Mouse (Mus musculus) heart, embryonic 11.5 days (tissue): ENCODE data around the gene Ticrr. TPM values are rescaled to one million over a fixed set of nuclear protein-coding genes. Genes with fewer than 3 reads are reported as not detected.

Source experiments
- ATAC-seq: fragments of 200-750 bp; cut with Nextera tagmentation; replicated peaks from 2 replicates; pipeline ENCODE4 v1.8.0; 2017; ENCODE audit warnings: moderate library complexity; ENCODE audit not compliant: insufficient number of reproducible peaks, low FRiP score, low TSS enrichment
- H3K27ac ChIP-seq: fragments of 300-500 bp; sonication (generic); 2 replicates; pipeline ENCODE4 v1.5.1; 2014; ENCODE audit warnings: mild to moderate bottlenecking, low read depth, low read length
- H3K27me3 ChIP-seq: fragments of 300-500 bp; sonication (generic); 2 replicates; pipeline ENCODE4 v1.6.1; 2014; ENCODE audit warnings: mild to moderate bottlenecking, low read length, mixed read lengths; ENCODE audit not compliant: control insufficient read depth, insufficient read depth
- H3K36me3 ChIP-seq: fragments of 300-500 bp; sonication (generic); 2 replicates; pipeline ENCODE4 v1.6.1; 2014; ENCODE audit warnings: mild to moderate bottlenecking, low read length, moderate library complexity, mixed read lengths; ENCODE audit not compliant: control insufficient read depth, insufficient read depth
- H3K4me1 ChIP-seq: fragments of 300-500 bp; sonication (generic); 2 replicates; pipeline ENCODE4 v1.6.1; 2014; ENCODE audit warnings: low read length; ENCODE audit not compliant: control insufficient read depth, insufficient read depth
- H3K4me2 ChIP-seq: fragments of 300-500 bp; sonication (generic); 2 replicates; pipeline ENCODE4 v1.6.1; 2014; ENCODE audit warnings: mild to moderate bottlenecking, moderate library complexity
- H3K4me3 ChIP-seq: fragments of 300-500 bp; sonication (generic); 2 replicates; pipeline ENCODE4 v1.5.1; 2014; ENCODE audit warnings: low read depth, low read length
- H3K9ac ChIP-seq: fragments of 300-500 bp; sonication (generic); 2 replicates; pipeline ENCODE4 v1.6.1; 2014; ENCODE audit warnings: mild to moderate bottlenecking, low read depth, low read length, moderate library complexity
- H3K9me3 ChIP-seq: fragments of 300-500 bp; sonication (generic); replicated peaks from 2 replicates; pipeline ENCODE4 v1.6.1; 2016; ENCODE audit warnings: low read length; ENCODE audit not compliant: control insufficient read depth
- WGBS: fragments of 180-500 bp; shearing (Covaris S2); extraction: QIAGEN DNeasy Blood & Tissue Kit; methylation state at CpG from one replicate; pipeline ENCODE4 v1.1.7; 2014; ENCODE audit not compliant: insufficient replicate concordance; 5-methylcytosine and 5-hydroxymethylcytosine counted together
- polyA plus RNA-seq: library from polyadenylated mRNA; unstranded; fragments of >200 nt; fragmentation: Nextera tagmentation; extraction: Ambion mirVana; gene quantifications from 2 replicates; pipeline ENCODE4 v1.2.1, GENCODE M21; 2014

The Ticrr gene
- 7.1 and 9.8 TPM in 2 replicates for polyA plus RNA-seq

- Histone ChIP-seq H3K36me3 (0 out of 2 replicates have a peak, but pooled peaks cover 2% of the 10 kb centered on the region), H3K4me1 (peaks cover 16% of the 10 kb centered on the region), H3K4me2 (peak within 1 kb of the TSS; percentile 89), H3K4me3 (peak within 1 kb of the TSS; percentile 96), H3K9ac (peak within 1 kb of the TSS; percentile 78), H3K9me3 (no peaks in the 10 kb centered on the region), H3K27me3 (no peaks in the 10 kb centered on the region), H3K27ac (peak within 1 kb of the TSS; percentile 22)
- under 1% methylated on average over 39 of the region's 39 CpGs for WGBS
- ATAC-seq = peak; percentile 99
Observed at GRCm38 (mm10) chr7:79659578-79660290, at the start of gene Ticrr. Gene Ticrr (plus strand): TSS chr7:79660196.

GRCm38 (mm10) chr7:79611901-79612300, 48.1 kb upstream of the Ticrr start:
- 60% methylated on average over 9 of the region's 9 CpGs for WGBS
- ATAC-seq = no peak
- peaks cover 5% of the 10 kb centered on the region for H3K4me1 ChIP-seq
- H3K4me2 ChIP-seq = no peak overlapping the region
- no peak overlapping the region for H3K4me3 ChIP-seq
- H3K9ac ChIP-seq = no peak overlapping the region
- H3K9me3 ChIP-seq = no peaks in the 10 kb centered on the region
- peaks cover 61% of the 10 kb centered on the region for H3K27me3 ChIP-seq
- no peak overlapping the region for H3K27ac ChIP-seq
- H3K36me3 ChIP-seq = no peaks in the 10 kb centered on the region

GRCm38 (mm10) chr7:79612783-79613182, 47.2 kb upstream of the Ticrr start:
- no peak overlapping the region for H3K9ac ChIP-seq
- H3K9me3 ChIP-seq = no peaks in the 10 kb centered on the region
- no peak for ATAC-seq

GRCm38 (mm10) chr7:79613314-79613713, 46.7 kb upstream of the Ticrr start:
- Histone ChIP-seq H3K4me3 (no peak overlapping the region), H3K9me3 (no peaks in the 10 kb centered on the region), H3K36me3 (no peaks in the 10 kb centered on the region), H3K9ac (no peak overlapping the region), H3K4me2 (no peak overlapping the region), H3K27ac (no peak overlapping the region), H3K4me1 (no peaks in the 10 kb centered on the region; the same call in 1 of the 2 replicates), H3K27me3 (peaks cover 61% of the 10 kb centered on the region)
- WGBS = 59% methylated on average over 11 of the region's 11 CpGs
- ATAC-seq = no peak

More at GRCm38 (mm10) chr7:79612783-79613182, 47.2 kb upstream of the Ticrr start:
- Histone ChIP-seq H3K4me1 (no peaks in the 10 kb centered on the region; the same call in 1 of the 2 replicates), H3K27me3 (peaks cover 61% of the 10 kb centered on the region), H3K27ac (no peak overlapping the region), H3K4me2 (no peak overlapping the region), H3K4me3 (no peak overlapping the region), H3K36me3 (no peaks in the 10 kb centered on the region)
- WGBS = 12% methylated on average over 6 of the region's 6 CpGs

- H3K4me3 ChIP-seq = no peak overlapping the region
- no peak overlapping the region for H3K9ac ChIP-seq
- no peak overlapping the region for H3K27ac ChIP-seq
- H3K36me3 ChIP-seq = no peaks in the 10 kb centered on the region
- WGBS = 74% methylated on average over 4 of the region's 4 CpGs
- H3K9me3 ChIP-seq = no peaks in the 10 kb centered on the region
- no peak for ATAC-seq
- no peaks in the 10 kb centered on the region; the same call in 1 of the 2 replicates for H3K4me1 ChIP-seq
- peaks cover 60% of the 10 kb centered on the region for H3K27me3 ChIP-seq
- no peak overlapping the region for H3K4me2 ChIP-seq
Observed at GRCm38 (mm10) chr7:79615008-79615407, 45.0 kb upstream of the Ticrr start.

GRCm38 (mm10) chr7:79615941-79616340, 44.1 kb upstream of the Ticrr start:
- no peak for ATAC-seq
- H3K36me3 ChIP-seq = no peaks in the 10 kb centered on the region
- no peak overlapping the region for H3K27ac ChIP-seq
- no peak overlapping the region for H3K9ac ChIP-seq
- peaks cover 60% of the 10 kb centered on the region for H3K27me3 ChIP-seq
- H3K4me2 ChIP-seq = no peak overlapping the region
- WGBS = 75% methylated on average over 1 of the region's 1 CpGs
- no peak overlapping the region for H3K4me3 ChIP-seq
- no peaks in the 10 kb centered on the region; the same call in 1 of the 2 replicates for H3K4me1 ChIP-seq
- H3K9me3 ChIP-seq = no peaks in the 10 kb centered on the region

- Histone ChIP-seq H3K4me2 (peak within 1 kb of the TSS; percentile 53), H3K36me3 (no peaks in the 10 kb centered on the region), H3K27ac (no peak within 1 kb of the TSS), H3K9me3 (no peaks in the 10 kb centered on the region), H3K27me3 (peaks cover 62% of the 10 kb centered on the region), H3K4me1 (no peaks in the 10 kb centered on the region; the same call in 1 of the 2 replicates), H3K4me3 (peak within 1 kb of the TSS; percentile 32), H3K9ac (no peak within 1 kb of the TSS)
- WGBS = 6% methylated on average over 33 of the region's 33 CpGs
- no peak for ATAC-seq
Observed at GRCm38 (mm10) chr7:79617418-79617817, 42.6 kb upstream of the Ticrr start, which contains the start of gene Rhcg. Gene Rhcg (minus strand): TSS chr7:79617657.

- Histone ChIP-seq H3K9ac (no peak overlapping the region), H3K27ac (no peak overlapping the region), H3K9me3 (no peaks in the 10 kb centered on the region), H3K4me2 (no peak overlapping the region), H3K36me3 (no peaks in the 10 kb centered on the region), H3K4me1 (no peaks in the 10 kb centered on the region; the same call in 1 of the 2 replicates), H3K4me3 (no peak overlapping the region), H3K27me3 (peaks cover 48% of the 10 kb centered on the region)
- WGBS = 57% methylated on average over 4 of the region's 4 CpGs
- no peak for ATAC-seq
Observed at GRCm38 (mm10) chr7:79619493-79619892, 40.5 kb upstream of the Ticrr start.
